Mouse (Mus musculus): ENCODE measurements around the gene Trp53tg5. TPM values are rescaled to one million over a fixed set of nuclear protein-coding genes. Genes with fewer than 3 reads are reported as not detected.

Trp53tg5 gene
- polyA plus RNA-seq, 1 experiment: not detected

DNA sequence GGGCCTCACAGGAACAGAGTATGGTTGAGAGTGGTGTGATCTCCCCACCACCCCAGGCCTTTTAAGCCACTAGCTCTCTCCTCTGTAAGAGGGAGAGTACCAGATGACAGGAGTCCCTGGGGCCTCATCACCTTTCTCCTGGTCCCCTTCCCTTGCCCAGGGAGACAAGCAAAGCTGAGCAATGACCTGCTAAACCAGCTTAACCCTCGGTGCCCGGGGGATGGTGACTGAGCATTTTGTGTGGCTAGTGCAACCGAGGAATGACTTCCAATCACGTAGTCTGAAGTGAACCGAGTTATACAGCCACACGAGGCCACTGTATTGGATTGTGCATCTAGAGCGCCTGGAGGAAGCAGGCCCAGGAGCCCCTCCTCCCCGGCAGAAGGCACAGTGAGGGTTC, 49.1 kb downstream of the Trp53tg5 start:
- Histone ChIP-seq H3K9me3 (replicated peaks; ENCODE audit: control insufficient read depth, insufficient read depth, low read length, poor library complexity, severe bottlenecking) (no peaks in the 10 kb centered on the region), H3K27ac (ENCODE audit: insufficient read depth, low read length) (no peak overlapping the region), H3K9ac (ENCODE audit: low read depth, poor library complexity, severe bottlenecking) (no peak overlapping the region), H3K36me3 (ENCODE audit: control insufficient read depth, insufficient read depth, low read length, poor library complexity, severe bottlenecking) (peaks cover 39% of the 10 kb centered on the region), H3K4me1 (ENCODE audit: control insufficient read depth, insufficient read depth, low read length) (peaks cover 7% of the 10 kb centered on the region), H3K27me3 (ENCODE audit: control insufficient read depth, insufficient read depth, low read length, poor library complexity, severe bottlenecking) (no peaks in the 10 kb centered on the region), H3K4me3 (ENCODE audit: low read depth, low read length) (no peak overlapping the region)
- no peak for TF ChIP-seq CTCF (IDR thresholded peaks at IDR 0.05; ENCODE audit: low read depth, low read length)
- TF ChIP-seq POLR2A (IDR thresholded peaks at IDR 0.05; ENCODE audit: insufficient read depth, low read length): no peak
- no peak for TF ChIP-seq EP300 (IDR thresholded peaks at IDR 0.05; ENCODE audit: insufficient read depth, low read depth, low read length)

DNA sequence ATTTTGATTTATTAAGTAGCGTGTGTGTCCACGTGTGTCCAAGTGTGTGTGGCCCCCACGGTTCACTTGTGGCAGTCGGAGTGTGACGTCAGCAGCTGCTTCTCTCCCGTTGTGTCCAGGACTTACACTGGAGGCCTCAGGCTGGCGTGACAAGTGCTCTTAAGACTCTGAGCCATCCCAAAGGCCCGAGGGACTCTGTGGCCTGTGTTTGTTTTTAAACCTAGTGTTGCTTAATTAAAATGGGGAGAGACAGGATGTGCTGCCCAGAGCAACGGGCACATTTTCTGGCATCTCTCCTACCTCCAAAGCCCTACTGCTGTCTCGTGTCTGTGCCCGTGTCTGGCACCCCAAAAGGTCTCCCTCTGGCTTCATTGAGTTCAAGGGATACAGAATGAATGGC, 50.1 kb downstream of the Trp53tg5 start:
- Histone ChIP-seq H3K27ac (ENCODE audit: insufficient read depth, low read length) (no peak overlapping the region), H3K9me3 (replicated peaks; ENCODE audit: control insufficient read depth, insufficient read depth, low read length, poor library complexity, severe bottlenecking) (no peaks in the 10 kb centered on the region), H3K27me3 (ENCODE audit: control insufficient read depth, insufficient read depth, low read length, poor library complexity, severe bottlenecking) (no peaks in the 10 kb centered on the region), H3K36me3 (ENCODE audit: control insufficient read depth, insufficient read depth, low read length, poor library complexity, severe bottlenecking) (peaks cover 29% of the 10 kb centered on the region), H3K4me1 (ENCODE audit: control insufficient read depth, insufficient read depth, low read length) (peaks cover 2% of the 10 kb centered on the region), H3K4me3 (ENCODE audit: low read depth, low read length) (no peak overlapping the region), H3K9ac (ENCODE audit: low read depth, poor library complexity, severe bottlenecking) (no peak overlapping the region)
- TF ChIP-seq EP300 (IDR thresholded peaks at IDR 0.05; ENCODE audit: insufficient read depth, low read depth, low read length) (no peak), POLR2A (IDR thresholded peaks at IDR 0.05; ENCODE audit: insufficient read depth, low read length) (no peak), CTCF (IDR thresholded peaks at IDR 0.05; ENCODE audit: low read depth, low read length) (no peak)

- TF ChIP-seq POLR2A (IDR thresholded peaks at IDR 0.05; ENCODE audit: insufficient read depth, low read length) (no peak), CTCF (IDR thresholded peaks at IDR 0.05; ENCODE audit: low read depth, low read length) (no peak), EP300 (IDR thresholded peaks at IDR 0.05; ENCODE audit: insufficient read depth, low read depth, low read length) (no peak)
- no peaks in the 10 kb centered on the region for H3K27me3 ChIP-seq (ENCODE audit: control insufficient read depth, insufficient read depth, low read length, poor library complexity, severe bottlenecking)
- peaks cover 4% of the 10 kb centered on the region for H3K4me1 ChIP-seq (ENCODE audit: control insufficient read depth, insufficient read depth, low read length)
- H3K4me3 ChIP-seq (ENCODE audit: low read depth, low read length): no peak overlapping the region
- no peak overlapping the region for H3K27ac ChIP-seq (ENCODE audit: insufficient read depth, low read length)
- no peaks in the 10 kb centered on the region for H3K9me3 ChIP-seq (replicated peaks; ENCODE audit: control insufficient read depth, insufficient read depth, low read length, poor library complexity, severe bottlenecking)
- H3K36me3 ChIP-seq (ENCODE audit: control insufficient read depth, insufficient read depth, low read length, poor library complexity, severe bottlenecking): peaks cover 23% of the 10 kb centered on the region
- no peak overlapping the region for H3K9ac ChIP-seq (ENCODE audit: low read depth, poor library complexity, severe bottlenecking)
Measured at GRCm38 (mm10) chr2:164422675-164423393, 50.7 kb downstream of the Trp53tg5 start.

GRCm38 (mm10) chr2:164421979-164422378, 51.5 kb downstream of the Trp53tg5 start:
- Histone ChIP-seq H3K4me1 (ENCODE audit: control insufficient read depth, insufficient read depth, low read length) (peaks cover 5% of the 10 kb centered on the region), H3K4me3 (ENCODE audit: low read depth, low read length) (no peak overlapping the region), H3K27me3 (ENCODE audit: control insufficient read depth, insufficient read depth, low read length, poor library complexity, severe bottlenecking) (no peaks in the 10 kb centered on the region), H3K27ac (ENCODE audit: insufficient read depth, low read length) (no peak overlapping the region), H3K36me3 (ENCODE audit: control insufficient read depth, insufficient read depth, low read length, poor library complexity, severe bottlenecking) (peaks cover 19% of the 10 kb centered on the region), H3K9me3 (replicated peaks; ENCODE audit: control insufficient read depth, insufficient read depth, low read length, poor library complexity, severe bottlenecking) (no peaks in the 10 kb centered on the region), H3K9ac (ENCODE audit: low read depth, poor library complexity, severe bottlenecking) (no peak overlapping the region)
- TF ChIP-seq POLR2A (IDR thresholded peaks at IDR 0.05; ENCODE audit: insufficient read depth, low read length): no peak
- no peak for TF ChIP-seq EP300 (IDR thresholded peaks at IDR 0.05; ENCODE audit: insufficient read depth, low read depth, low read length)
- no peak for TF ChIP-seq CTCF (IDR thresholded peaks at IDR 0.05; ENCODE audit: low read depth, low read length)

DNA sequence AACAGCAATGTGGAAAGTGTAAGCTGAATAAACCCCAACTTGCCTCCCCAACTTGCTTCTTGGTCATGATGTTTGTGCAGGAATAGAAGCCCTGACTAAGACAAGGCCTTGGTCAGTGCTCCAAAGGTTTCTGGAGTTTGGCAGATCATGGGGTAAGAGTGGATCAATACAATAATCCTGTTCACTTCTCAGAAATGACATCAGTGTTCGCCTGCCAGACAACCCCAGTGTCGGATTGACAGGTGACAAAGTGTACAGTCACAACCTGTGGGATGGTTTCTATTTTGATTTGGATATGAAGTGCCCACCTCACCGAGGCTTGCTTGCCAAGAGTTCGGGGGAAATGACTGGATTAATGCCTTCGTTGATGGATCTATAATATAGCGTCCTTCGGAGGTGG, 52.2 kb downstream of the Trp53tg5 start:
- Histone ChIP-seq H3K9me3 (replicated peaks; ENCODE audit: control insufficient read depth, insufficient read depth, low read length, poor library complexity, severe bottlenecking) (no peaks in the 10 kb centered on the region), H3K36me3 (ENCODE audit: control insufficient read depth, insufficient read depth, low read length, poor library complexity, severe bottlenecking) (peaks cover 19% of the 10 kb centered on the region), H3K4me1 (ENCODE audit: control insufficient read depth, insufficient read depth, low read length) (peaks cover 5% of the 10 kb centered on the region), H3K4me3 (ENCODE audit: low read depth, low read length) (no peak overlapping the region), H3K27me3 (ENCODE audit: control insufficient read depth, insufficient read depth, low read length, poor library complexity, severe bottlenecking) (no peaks in the 10 kb centered on the region), H3K9ac (ENCODE audit: low read depth, poor library complexity, severe bottlenecking) (no peak overlapping the region), H3K27ac (ENCODE audit: insufficient read depth, low read length) (no peak overlapping the region)
- TF ChIP-seq EP300 (IDR thresholded peaks at IDR 0.05; ENCODE audit: insufficient read depth, low read depth, low read length) (no peak), CTCF (IDR thresholded peaks at IDR 0.05; ENCODE audit: low read depth, low read length) (no peak), POLR2A (IDR thresholded peaks at IDR 0.05; ENCODE audit: insufficient read depth, low read length) (no peak)

Other genes starting within 250 kb of the Trp53tg5 start
- not detected in 2 replicates for gene Svs2, start 235.3 kb downstream of the Trp53tg5 start, polyA plus RNA-seq (2011; ENCODE audit: insufficient read depth, insufficient read length, low read depth, missing spikeins)
- gene Svs3b, start 217.1 kb downstream of the Trp53tg5 start, polyA plus RNA-seq (2011; ENCODE audit: insufficient read depth, insufficient read length, low read depth, missing spikeins): not detected in 2 replicates
- not detected in 2 replicates for gene Svs4, start 195.3 kb downstream of the Trp53tg5 start, polyA plus RNA-seq (2011; ENCODE audit: insufficient read depth, insufficient read length, low read depth, missing spikeins)
- not detected in 2 replicates for gene Svs3a, start 184.5 kb downstream of the Trp53tg5 start, polyA plus RNA-seq (2011; ENCODE audit: insufficient read depth, insufficient read length, low read depth, missing spikeins)
- gene Svs6, start 157.0 kb downstream of the Trp53tg5 start, polyA plus RNA-seq (2011; ENCODE audit: insufficient read depth, insufficient read length, low read depth, missing spikeins): not detected in 2 replicates
- not detected in 2 replicates for gene Svs5, start 141.0 kb downstream of the Trp53tg5 start, polyA plus RNA-seq (2011; ENCODE audit: insufficient read depth, insufficient read length, low read depth, missing spikeins)
- 1.6 and 1.8 TPM in 2 replicates for gene Slpi, start 84.6 kb downstream of the Trp53tg5 start, polyA plus RNA-seq (2011; ENCODE audit: insufficient read depth, insufficient read length, low read depth, missing spikeins)
- not detected in 2 replicates for gene Rbpjl, start 70.6 kb downstream of the Trp53tg5 start, polyA plus RNA-seq (2011; ENCODE audit: insufficient read depth, insufficient read length, low read depth, missing spikeins)
- gene Matn4, start 68.6 kb downstream of the Trp53tg5 start, polyA plus RNA-seq (2011; ENCODE audit: insufficient read depth, insufficient read length, low read depth, missing spikeins): 0.93 and 1.7 TPM in 2 replicates
- gene Sdc4, start 29.8 kb downstream of the Trp53tg5 start, polyA plus RNA-seq (2011; ENCODE audit: insufficient read depth, insufficient read length, low read depth, missing spikeins): 212 and 213 TPM in 2 replicates
- gene Sys1, start 16.8 kb downstream of the Trp53tg5 start, polyA plus RNA-seq (2011; ENCODE audit: insufficient read depth, insufficient read length, low read depth, missing spikeins): 13.3 and 19.8 TPM in 2 replicates
- gene Gm20458, start 12.8 kb downstream of the Trp53tg5 start, polyA plus RNA-seq (2011; ENCODE audit: insufficient read depth, insufficient read length, low read depth, missing spikeins): 2.3 TPM in 1 of 2 replicates, not detected in the other
- 6.4 and 7.1 TPM in 2 replicates for gene Dbndd2, start 12.4 kb upstream of the Trp53tg5 start, polyA plus RNA-seq (2011; ENCODE audit: insufficient read depth, insufficient read length, low read depth, missing spikeins)
- 49.9 and 52.7 TPM in 2 replicates for gene Pigt, start 23.8 kb upstream of the Trp53tg5 start, polyA plus RNA-seq (2011; ENCODE audit: insufficient read depth, insufficient read length, low read depth, missing spikeins)
- gene Wfdc2, start 88.7 kb upstream of the Trp53tg5 start, polyA plus RNA-seq (2011; ENCODE audit: insufficient read depth, insufficient read length, low read depth, missing spikeins): 123 and 135 TPM in 2 replicates
- not detected in 2 replicates for gene Spint3, start 99.7 kb upstream of the Trp53tg5 start, polyA plus RNA-seq (2011; ENCODE audit: insufficient read depth, insufficient read length, low read depth, missing spikeins)
- gene Wfdc6a, start 111.7 kb upstream of the Trp53tg5 start, polyA plus RNA-seq (2011; ENCODE audit: insufficient read depth, insufficient read length, low read depth, missing spikeins): not detected in 2 replicates
- gene Eppin, start 119.9 kb upstream of the Trp53tg5 start, polyA plus RNA-seq (2011; ENCODE audit: insufficient read depth, insufficient read length, low read depth, missing spikeins): not detected in 2 replicates
- gene Wfdc6b, start 139.8 kb upstream of the Trp53tg5 start, polyA plus RNA-seq (2011; ENCODE audit: insufficient read depth, insufficient read length, low read depth, missing spikeins): not detected in 2 replicates
- not detected in 2 replicates for gene Wfdc8, start 139.9 kb upstream of the Trp53tg5 start, polyA plus RNA-seq (2011; ENCODE audit: insufficient read depth, insufficient read length, low read depth, missing spikeins)
- not detected in 2 replicates for gene Wfdc16, start 165.1 kb upstream of the Trp53tg5 start, polyA plus RNA-seq (2011; ENCODE audit: insufficient read depth, insufficient read length, low read depth, missing spikeins)
- not detected in 2 replicates for gene Wfdc10, start 182.3 kb upstream of the Trp53tg5 start, polyA plus RNA-seq (2011; ENCODE audit: insufficient read depth, insufficient read length, low read depth, missing spikeins)
- gene Wfdc9, start 182.9 kb upstream of the Trp53tg5 start, polyA plus RNA-seq (2011; ENCODE audit: insufficient read depth, insufficient read length, low read depth, missing spikeins): not detected in 2 replicates
- not detected in 2 replicates for gene Wfdc11, start 200.4 kb upstream of the Trp53tg5 start, polyA plus RNA-seq (2011; ENCODE audit: insufficient read depth, insufficient read length, low read depth, missing spikeins)
- gene Wfdc13, start 211.4 kb upstream of the Trp53tg5 start, polyA plus RNA-seq (2011; ENCODE audit: insufficient read depth, insufficient read length, low read depth, missing spikeins): 0.57 TPM in 1 of 2 replicates, not detected in the other
- not detected in 2 replicates for gene Spint4, start 224.8 kb upstream of the Trp53tg5 start, polyA plus RNA-seq (2011; ENCODE audit: insufficient read depth, insufficient read length, low read depth, missing spikeins)
- not detected in 2 replicates for gene Spint5, start 241.6 kb upstream of the Trp53tg5 start, polyA plus RNA-seq (2011; ENCODE audit: insufficient read depth, insufficient read length, low read depth, missing spikeins)